Mouse (Mus musculus): ENCODE measurements around the gene Ogdh. TPM values are rescaled to one million over a fixed set of nuclear protein-coding genes. Genes with fewer than 3 reads are reported as not detected.

Ogdh gene
- polyA plus RNA-seq, 2 experiments = 59.2 to 79.4 TPM

- H3K4me2 ChIP-seq (replicated peaks; ENCODE audit: low read depth, low read length, severe bottlenecking) = no peak overlapping the region
- H3K4me1 ChIP-seq (ENCODE audit: control insufficient read depth, insufficient read depth, low read length) = peaks cover 5% of the 10 kb centered on the region; the same call in 1 of the 2 replicates
- peaks cover 27% of the 10 kb centered on the region for H3K36me3 ChIP-seq (ENCODE audit: control insufficient read depth, insufficient read depth, low read length)
- WGBS = 89% methylated on average over 4 of the region's 4 CpGs
- ATAC-seq (ENCODE audit: low FRiP score, low read depth) = no peak
- no peaks in the 10 kb centered on the region for H3K9me3 ChIP-seq (ENCODE audit: control insufficient read depth, low read length)
- H3K27ac ChIP-seq (replicated peaks; ENCODE audit: low read depth, low read length) = no peak overlapping the region
- no peak for DNase-seq (ENCODE audit: low spot score)
- H3K27me3 ChIP-seq (ENCODE audit: control insufficient read depth, insufficient read depth, low read length) = no peaks in the 10 kb centered on the region
- TF ChIP-seq POLR2A (IDR thresholded peaks at IDR 0.05; ENCODE audit: borderline replicate concordance, extremely low read depth, insufficient read depth, insufficient read length) = no peak
- H3K4me3 ChIP-seq (replicated peaks; ENCODE audit: low read length) = no peak overlapping the region
- no peak overlapping the region for H3K9ac ChIP-seq (ENCODE audit: low read depth, low read length, severe bottlenecking)
Measured at GRCm38 (mm10) chr11:6294632-6295031, 3.2 kb downstream of the Ogdh start.

- Histone ChIP-seq H3K36me3 (ENCODE audit: control insufficient read depth, insufficient read depth, low read length) (peaks cover 40% of the 10 kb centered on the region), H3K4me3 (replicated peaks; ENCODE audit: low read length) (no peak overlapping the region), H3K27ac (replicated peaks; ENCODE audit: low read depth, low read length) (no peak overlapping the region), H3K4me1 (ENCODE audit: control insufficient read depth, insufficient read depth, low read length) (peaks cover 5% of the 10 kb centered on the region; the same call in 1 of the 2 replicates), H3K9me3 (ENCODE audit: control insufficient read depth, low read length) (no peaks in the 10 kb centered on the region), H3K27me3 (ENCODE audit: control insufficient read depth, insufficient read depth, low read length) (no peaks in the 10 kb centered on the region), H3K4me2 (replicated peaks; ENCODE audit: low read depth, low read length, severe bottlenecking) (no peak overlapping the region), H3K9ac (ENCODE audit: low read depth, low read length, severe bottlenecking) (no peak overlapping the region)
- DNase-seq (ENCODE audit: low spot score) (no peak), ATAC-seq (ENCODE audit: low FRiP score, low read depth) (no peak)
- TF ChIP-seq POLR2A (IDR thresholded peaks at IDR 0.05; ENCODE audit: borderline replicate concordance, extremely low read depth, insufficient read depth, insufficient read length) = no peak
Measured at GRCm38 (mm10) chr11:6296077-6296476, 4.6 kb downstream of the Ogdh start.

GRCm38 (mm10) chr11:6299435-6299834, 8.0 kb downstream of the Ogdh start:
- Histone ChIP-seq H3K4me2 (replicated peaks; ENCODE audit: low read depth, low read length, severe bottlenecking) (no peak overlapping the region), H3K36me3 (ENCODE audit: control insufficient read depth, insufficient read depth, low read length) (peaks cover 66% of the 10 kb centered on the region), H3K4me1 (ENCODE audit: control insufficient read depth, insufficient read depth, low read length) (no peaks in the 10 kb centered on the region), H3K27me3 (ENCODE audit: control insufficient read depth, insufficient read depth, low read length) (no peaks in the 10 kb centered on the region), H3K9ac (ENCODE audit: low read depth, low read length, severe bottlenecking) (no peak overlapping the region), H3K9me3 (ENCODE audit: control insufficient read depth, low read length) (no peaks in the 10 kb centered on the region), H3K27ac (replicated peaks; ENCODE audit: low read depth, low read length) (no peak overlapping the region), H3K4me3 (replicated peaks; ENCODE audit: low read length) (no peak overlapping the region)
- TF ChIP-seq POLR2A (IDR thresholded peaks at IDR 0.05; ENCODE audit: borderline replicate concordance, extremely low read depth, insufficient read depth, insufficient read length) = no peak
- WGBS = 82% methylated on average over 2 of the region's 2 CpGs
- ATAC-seq (ENCODE audit: low FRiP score, low read depth) = no peak
- DNase-seq (ENCODE audit: low spot score) = no peak

GRCm38 (mm10) chr11:6302793-6303192, 11.4 kb downstream of the Ogdh start:
- WGBS = 85% methylated on average over 2 of the region's 2 CpGs
- Histone ChIP-seq H3K4me2 (replicated peaks; ENCODE audit: low read depth, low read length, severe bottlenecking) (no peak overlapping the region), H3K9me3 (ENCODE audit: control insufficient read depth, low read length) (no peaks in the 10 kb centered on the region), H3K27me3 (ENCODE audit: control insufficient read depth, insufficient read depth, low read length) (no peaks in the 10 kb centered on the region), H3K9ac (ENCODE audit: low read depth, low read length, severe bottlenecking) (no peak overlapping the region), H3K4me1 (ENCODE audit: control insufficient read depth, insufficient read depth, low read length) (no peaks in the 10 kb centered on the region), H3K4me3 (replicated peaks; ENCODE audit: low read length) (no peak overlapping the region), H3K27ac (replicated peaks; ENCODE audit: low read depth, low read length) (no peak overlapping the region), H3K36me3 (ENCODE audit: control insufficient read depth, insufficient read depth, low read length) (peaks cover 64% of the 10 kb centered on the region)
- ATAC-seq (ENCODE audit: low FRiP score, low read depth) (no peak), DNase-seq (ENCODE audit: low spot score) (no peak)
- no peak for TF ChIP-seq POLR2A (IDR thresholded peaks at IDR 0.05; ENCODE audit: borderline replicate concordance, extremely low read depth, insufficient read depth, insufficient read length)

- Histone ChIP-seq H3K27ac (replicated peaks; ENCODE audit: low read depth, low read length) (no peak overlapping the region), H3K4me1 (ENCODE audit: control insufficient read depth, insufficient read depth, low read length) (no peaks in the 10 kb centered on the region), H3K9ac (ENCODE audit: low read depth, low read length, severe bottlenecking) (no peak overlapping the region), H3K4me3 (replicated peaks; ENCODE audit: low read length) (no peak overlapping the region), H3K36me3 (ENCODE audit: control insufficient read depth, insufficient read depth, low read length) (peaks cover 51% of the 10 kb centered on the region), H3K27me3 (ENCODE audit: control insufficient read depth, insufficient read depth, low read length) (no peaks in the 10 kb centered on the region), H3K9me3 (ENCODE audit: control insufficient read depth, low read length) (no peaks in the 10 kb centered on the region), H3K4me2 (replicated peaks; ENCODE audit: low read depth, low read length, severe bottlenecking) (no peak overlapping the region)
- ATAC-seq (ENCODE audit: low FRiP score, low read depth) = no peak
- 61% methylated on average over 1 of the region's 1 CpGs for WGBS
- no peak for TF ChIP-seq POLR2A (IDR thresholded peaks at IDR 0.05; ENCODE audit: borderline replicate concordance, extremely low read depth, insufficient read depth, insufficient read length)
- DNase-seq (ENCODE audit: low spot score) = no peak
Measured at GRCm38 (mm10) chr11:6305943-6306430, 14.6 kb downstream of the Ogdh start.

GRCm38 (mm10) chr11:6308181-6308580, 16.7 kb downstream of the Ogdh start:
- peaks cover 33% of the 10 kb centered on the region for H3K36me3 ChIP-seq (ENCODE audit: control insufficient read depth, insufficient read depth, low read length)
- WGBS = 90% methylated on average over 4 of the region's 4 CpGs

More at GRCm38 (mm10) chr11:6308181-6308580, 16.7 kb downstream of the Ogdh start:
- Histone ChIP-seq H3K9ac (ENCODE audit: low read depth, low read length, severe bottlenecking) (no peak overlapping the region), H3K27me3 (ENCODE audit: control insufficient read depth, insufficient read depth, low read length) (no peaks in the 10 kb centered on the region), H3K4me2 (replicated peaks; ENCODE audit: low read depth, low read length, severe bottlenecking) (no peak overlapping the region), H3K27ac (replicated peaks; ENCODE audit: low read depth, low read length) (no peak overlapping the region), H3K9me3 (ENCODE audit: control insufficient read depth, low read length) (no peaks in the 10 kb centered on the region), H3K4me3 (replicated peaks; ENCODE audit: low read length) (no peak overlapping the region), H3K4me1 (ENCODE audit: control insufficient read depth, insufficient read depth, low read length) (no peaks in the 10 kb centered on the region)
- ATAC-seq (ENCODE audit: low FRiP score, low read depth) (no peak), DNase-seq (ENCODE audit: low spot score) (no peak)
- no peak for TF ChIP-seq POLR2A (IDR thresholded peaks at IDR 0.05; ENCODE audit: borderline replicate concordance, extremely low read depth, insufficient read depth, insufficient read length)
